ENCODE assay signal across 8 mouse cellular contexts in the genomic region with DNA sequence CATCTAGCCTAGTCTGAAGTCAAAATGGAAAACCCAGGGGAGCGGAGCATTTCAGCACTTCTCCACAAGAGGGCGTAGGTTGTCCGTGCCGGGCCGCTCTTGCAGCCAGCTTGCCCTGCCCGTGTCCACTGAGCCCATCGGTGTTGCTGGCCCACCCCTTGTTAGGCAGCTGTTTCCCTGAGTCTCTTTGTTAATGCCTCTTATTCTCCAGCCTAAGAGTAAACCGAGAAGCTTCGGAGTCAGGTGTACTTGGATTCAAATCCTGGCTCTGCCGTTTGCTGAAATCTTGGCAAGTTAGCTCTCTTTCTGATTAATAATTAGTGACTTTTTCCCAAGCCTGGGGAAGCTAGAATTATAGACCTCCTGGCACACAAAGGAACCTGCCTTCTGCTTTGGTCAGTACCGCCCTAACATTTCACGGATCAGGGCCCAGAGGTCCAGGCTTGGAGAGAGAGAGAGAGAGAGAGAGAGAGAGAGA. TPM values are rescaled to one million over a fixed set of nuclear protein-coding genes. Genes with fewer than 3 reads are reported as not detected.
DNase-seq lines count a peak whose midpoint lies in the region; ATAC-seq lines count a peak whose summit lies in the region.

No protein-coding gene starts in this region.

- intact Hi-C loops in gastrocnemius, postnatal 14 days (cut with DNase I; ENCODE audit: low total_unique reads), result no loop called here
- intact Hi-C loops in left cerebral cortex, postnatal 14 days (cut with DNase I), result loop anchor here (2.0 to 10.0 kb wide), 2 partner anchors 56 to 140 kb away; no protein-coding TSS in a partner anchor

- peak; percentile 65 for ATAC-seq in inflammation-experienced regulatory T-cells, adult 6 months

- DNase-seq in adipocyte (ENCODE audit: low spot score), result peak; percentile 81
- peak; percentile 89 for DNase-seq in embryo, embryonic 10 days (ENCODE audit: low spot score)
- DNase-seq in gastrocnemius, postnatal 14 days, result peak; percentile 82
- peak; percentile 85 to 86 for DNase-seq in left cerebral cortex, postnatal 14 days (ENCODE audit: low spot score in 2 of 2)
- peak; percentile 88 for DNase-seq in mesoderm, embryonic 11.5 days (ENCODE audit: low read depth, low spot score)
- DNase-seq in right cerebral cortex, postnatal 25 days, result peak; percentile 77
- peak; percentile 77 to 86 for DNase-seq in urinary bladder, postnatal 4 days (ENCODE audit: low spot score in 2 of 2)

RNA-seq across cellular contexts. Expression of gene Rab14, which starts 14.0 kb away (rescaled TPM):
- total RNA-seq in gastrocnemius, postnatal 14 days (2021), result 10 to 100 TPM; 76.7 to 79.5 TPM
- polyA plus RNA-seq in inflammation-experienced regulatory T-cells, adult 6 months (2017; shearing (Covaris generic)), result 100 to 1,000 TPM; 103 to 133 (median 130) TPM
- 100 to 1,000 TPM; 229 to 234 TPM for total RNA-seq in left cerebral cortex, postnatal 14 days (2021)

RNA-seq across cellular contexts. Expression of gene Gsn, which starts 41.3 kb away (rescaled TPM):
- 100 to 1,000 TPM; 177 to 231 TPM for total RNA-seq in gastrocnemius, postnatal 14 days (2021)
- polyA plus RNA-seq in inflammation-experienced regulatory T-cells, adult 6 months (2017; shearing (Covaris generic)), result 10 to 100 TPM; 16.2 to 28.8 (median 25.4) TPM
- total RNA-seq in left cerebral cortex, postnatal 14 days (2021), result 10 to 100 TPM; 49.4 to 81.5 TPM

Comparison
In these comparisons a context has a peak if more than half of its experiments do, and no peak if none do; other contexts are left out.
1. Peak in every context shown above with its lines: DNase-seq and ATAC-seq.